Comparison of ENCODE assay signal across 10 mouse cellular contexts in genomic region chr13:12124940-12125540, GRCm38 (mm10). TPM values are rescaled to one million over a fixed set of nuclear protein-coding genes. Genes with fewer than 3 reads are reported as not detected.
DNase-seq lines count a peak whose midpoint lies in the region; ATAC-seq and TF ChIP-seq lines count a peak whose summit lies in the region.
"Had no signal": no experiment of that assay in that cellular context is flagged by ENCODE, and none has a peak within 500 bp of the region (broad histone marks: within the 10 kb centered on the region; RNA-seq: fewer than 3 reads in every experiment).

No protein-coding gene starts in this region.

- 52% methylated on average over 7 of the region's 7 CpGs for WGBS in intestine, postnatal 0 days

- ATAC-seq in intestine, postnatal 0 days: no peak

- no peak overlapping the region for H3K4me3 ChIP-seq in gastrocnemius, adult 2 months
- H3K4me3 ChIP-seq in intestine, postnatal 0 days (ENCODE audit: low read depth, low read length): no peak overlapping the region
- H3K4me3 ChIP-seq: left cerebral cortex, adult 2 months had no signal

- H3K4me1 ChIP-seq in intestine, postnatal 0 days (replicated peaks; ENCODE audit: control insufficient read depth, insufficient read depth, low read length): no peaks in the 10 kb centered on the region

- H3K36me3 ChIP-seq in intestine, postnatal 0 days (ENCODE audit: control insufficient read depth, insufficient read depth): no peaks in the 10 kb centered on the region

- no peak overlapping the region for H3K4me2 ChIP-seq in intestine, postnatal 0 days (replicated peaks; ENCODE audit: low read depth)

- no peak overlapping the region for H3K9ac ChIP-seq in intestine, postnatal 0 days (ENCODE audit: low read depth, low read length)

- TF ChIP-seq CTCF in gastrocnemius, adult 2 months (IDR thresholded peaks at IDR 0.05): peak; percentile 27; the same call in 1 of the 2 replicates
- TF ChIP-seq CTCF in intestine, postnatal 0 days (IDR thresholded peaks at IDR 0.05; ENCODE audit: low read depth): no peak; the same call in 1 of the 2 replicates

- no peaks in the 10 kb centered on the region for H3K9me3 ChIP-seq in intestine, postnatal 0 days (ENCODE audit: control insufficient read depth)

- no peaks in the 10 kb centered on the region for H3K27me3 ChIP-seq in intestine, postnatal 0 days (replicated peaks; ENCODE audit: control insufficient read depth, insufficient read depth, low read length)

- H3K27ac ChIP-seq in gastrocnemius, adult 2 months: no peak overlapping the region
- H3K27ac ChIP-seq in intestine, postnatal 0 days (ENCODE audit: low read depth, low read length): no peak overlapping the region
- H3K27ac ChIP-seq: left cerebral cortex, adult 2 months had no signal

- intact Hi-C loops in gastrocnemius, adult 2 months (cut with DNase I): no loop called here

- DNase-seq in adrenal gland, postnatal 14 days: peak; percentile 33
- DNase-seq in adrenal gland, adult (ENCODE audit: inconsistent age in 2 of 2, low spot score in 1 of 2): no peak
- peak; percentile 19 for DNase-seq in 3134 (ENCODE audit: extremely low read depth, insufficient read length, low spot score)
- DNase-seq in gastrocnemius, adult 2 months: peak; percentile 69
- DNase-seq in kidney, postnatal 14 days: peak; percentile 43
- no peak for DNase-seq in frontal cortex, postnatal 10 days (ENCODE audit: low spot score in 2 of 2)
- no peak for DNase-seq in urinary bladder, adult 2 months (ENCODE audit: low spot score)
- DNase-seq: B cell, adult 2 months had no signal

RNA-seq across cellular contexts. Expression of gene Ryr2, which starts 18.3 kb away (rescaled TPM):
- 15.3 and 17.2 TPM in 2 replicates for total RNA-seq in adrenal gland, postnatal 14 days (2021)
- total RNA-seq in gastrocnemius, adult 2 months (2021): under 1 TPM; 0.18 to 0.20 TPM
- polyA plus RNA-seq in intestine, postnatal 0 days (2015; fragmentation: Nextera tagmentation; extraction: Ambion mirVana): 0.68 and 0.74 TPM in 2 replicates
- polyA plus RNA-seq in urinary bladder, adult 2 months (2012; rRNA removed): 1.2 and 2.0 TPM in 2 replicates

Comparison
In these comparisons a context has a peak if more than half of its experiments do, and no peak if none do; other contexts are left out.
1. DNase-seq: peak in adrenal gland, postnatal 14 days (single experiment), 3134 (single experiment), gastrocnemius, adult 2 months (single experiment) and kidney, postnatal 14 days (single experiment); none in adrenal gland, adult (0 of 2), frontal cortex, postnatal 10 days (0 of 2) and urinary bladder, adult 2 months (single experiment).
2. RNA of gene Ryr2, which starts 18.3 kb away (total RNA-seq): 15.3 to 17.2 TPM in adrenal gland, postnatal 14 days; 0.18 to 0.20 TPM in gastrocnemius, adult 2 months; every median in the first group is over 10 times any median in the second.